ENCODE assay signal across 8 mouse cellular contexts in genomic region chr6:139589291-139589690, GRCm38 (mm10). TPM values are rescaled to one million over a fixed set of nuclear protein-coding genes. Genes with fewer than 3 reads are reported as not detected.
DNase-seq lines count a peak whose midpoint lies in the region; ATAC-seq lines count a peak whose summit lies in the region.

No protein-coding gene starts in this region.

- peak; percentile 26 to 60 for DNase-seq in heart, adult 18-20 months
- no peak for DNase-seq in heart, postnatal 25 days (ENCODE audit: low spot score)
- DNase-seq in cerebellum, postnatal 10 days, result peak; percentile 77 to 84
- DNase-seq in frontal cortex, postnatal 36 days (ENCODE audit: low spot score in 2 of 2), result peak; percentile 54 to 76
- peak; percentile 57 for DNase-seq in left cerebral cortex, postnatal 4 days
- peak; percentile 65 for DNase-seq in telencephalon, adult 2 months (ENCODE audit: low read depth, low spot score)

- 0 out of 2 replicates have a peak overlapping the region, but pooled peaks have one; percentile 9 for H3K4me2 ChIP-seq in intestine, embryonic 15.5 days (replicated peaks)
- no peak overlapping the region for H3K4me2 ChIP-seq in midbrain, embryonic 15.5 days

- H3K9me3 ChIP-seq in intestine, embryonic 15.5 days, result no peaks in the 10 kb centered on the region
- H3K9me3 ChIP-seq in midbrain, embryonic 15.5 days, result no peaks in the 10 kb centered on the region

- no peak overlapping the region for H3K27ac ChIP-seq in intestine, embryonic 15.5 days
- no peak overlapping the region for H3K27ac ChIP-seq in midbrain, embryonic 15.5 days

- H3K4me3 ChIP-seq in intestine, embryonic 15.5 days (replicated peaks), result no peak overlapping the region
- no peak overlapping the region for H3K4me3 ChIP-seq in midbrain, embryonic 15.5 days

- no peak overlapping the region for H3K9ac ChIP-seq in intestine, embryonic 15.5 days
- no peak overlapping the region for H3K9ac ChIP-seq in midbrain, embryonic 15.5 days

- 6% methylated on average over 12 of the region's 12 CpGs for WGBS in intestine, embryonic 15.5 days
- WGBS in midbrain, embryonic 15.5 days, result 9% methylated on average over 12 of the region's 12 CpGs

- no peaks in the 10 kb centered on the region for H3K36me3 ChIP-seq in intestine, embryonic 15.5 days
- H3K36me3 ChIP-seq in midbrain, embryonic 15.5 days (replicated peaks), result no peaks in the 10 kb centered on the region

- no peaks in the 10 kb centered on the region for H3K27me3 ChIP-seq in intestine, embryonic 15.5 days (replicated peaks)
- H3K27me3 ChIP-seq in midbrain, embryonic 15.5 days (replicated peaks), result no peaks in the 10 kb centered on the region

- no peaks in the 10 kb centered on the region for H3K4me1 ChIP-seq in intestine, embryonic 15.5 days (replicated peaks)
- H3K4me1 ChIP-seq in midbrain, embryonic 15.5 days, result peaks cover 2% of the 10 kb centered on the region; the same call in 1 of the 2 replicates

- intact Hi-C loops in heart, postnatal 25 days (cut with DNase I), result no loop called here
- intact Hi-C loops in left cerebral cortex, postnatal 4 days (cut with DNase I), result no loop called here

- no peak for ATAC-seq in intestine, embryonic 15.5 days
- 0 out of 2 replicates have a peak, but pooled peaks have one; percentile 21 for ATAC-seq in midbrain, embryonic 15.5 days (replicated peaks)

RNA-seq across cellular contexts. Expression of gene Pik3c2g, which starts 2.3 kb away (rescaled TPM):
- total RNA-seq in heart, adult 18-20 months (2021), result under 1 TPM in 1 of 2 experiments, not detected in 1; 0.41 TPM
- total RNA-seq in heart, postnatal 25 days (2021), result not detected
- 0.72 and 0.78 TPM in 2 replicates for polyA plus RNA-seq in intestine, embryonic 15.5 days (2015; fragmentation: Nextera tagmentation; extraction: Ambion mirVana)
- total RNA-seq in left cerebral cortex, postnatal 4 days (2021), result under 1 TPM; 0.08 to 0.22 TPM
- polyA plus RNA-seq in midbrain, embryonic 15.5 days (2015; fragmentation: Nextera tagmentation; extraction: Ambion mirVana), result 0.28 and 0.34 TPM in 2 replicates
